Mouse (Mus musculus): ENCODE measurements around the gene Sdc4. TPM values are rescaled to one million over a fixed set of nuclear protein-coding genes. Genes with fewer than 3 reads are reported as not detected.
A peak's percentile ranks its signal among the peaks of the same experiment; 100 is the strongest.

Gene Sdc4
- total RNA-seq (2021): 10 to 100 TPM; 98.5 TPM

DNA sequence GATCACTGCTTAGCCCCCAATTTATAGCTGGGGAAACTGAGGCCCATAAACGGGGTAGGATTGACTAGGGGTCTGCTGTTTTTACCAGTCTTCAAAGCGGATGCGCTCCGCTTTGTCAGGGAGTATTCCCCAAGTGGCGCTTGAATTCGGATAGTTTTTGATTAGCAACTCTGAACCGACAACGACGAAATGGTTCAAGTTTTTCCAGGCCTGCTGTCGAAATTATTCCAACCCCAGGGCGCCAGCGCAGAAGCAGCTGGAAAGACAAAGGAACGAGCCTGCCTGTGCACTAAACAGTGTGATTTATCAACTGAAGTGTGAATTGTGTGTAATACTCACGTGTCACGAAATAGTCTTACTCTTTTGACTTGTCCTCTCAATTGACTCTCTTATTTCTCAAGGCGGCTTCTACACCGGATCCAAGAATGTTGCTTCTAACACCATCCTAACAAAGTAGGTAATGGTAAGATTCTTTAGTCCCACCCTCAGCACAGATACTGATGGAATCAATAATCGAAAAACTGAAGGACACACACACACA lies at the start of gene Sdc4:
Gene Sdc4, minus strand, starts transcription at position 428 of the 541 bp plus-strand sequence.
- intact Hi-C loops (cut with DNase I): no loop called here
- no peak for DNase-seq (ENCODE audit: low spot score in 2 of 2)

DNA sequence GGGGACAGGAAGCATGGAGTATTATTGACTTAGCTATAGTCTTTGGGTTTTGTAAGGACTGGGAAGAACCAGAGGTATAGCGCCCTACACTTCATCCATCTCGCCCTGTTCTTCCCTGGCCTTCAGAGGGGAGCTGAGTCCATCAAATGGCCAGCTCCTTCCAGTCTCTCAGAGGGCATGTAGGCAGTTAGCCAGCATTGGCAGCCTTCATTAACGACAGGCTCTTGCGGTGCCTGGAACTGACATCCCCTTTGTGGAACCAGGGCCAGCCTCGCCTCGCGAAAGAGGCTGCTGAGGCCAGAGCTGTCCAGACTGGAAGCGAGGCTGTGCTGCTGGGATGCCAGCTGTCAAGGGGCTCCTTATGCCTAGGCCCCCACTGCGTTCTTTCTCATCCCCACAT lies 44.1 kb upstream of the Sdc4 start:
- intact Hi-C loops (cut with DNase I): loop anchor here (5.0 kb wide), 1 partner anchor 69 kb away; no protein-coding TSS in a partner anchor
- peak; percentile 34 to 39 for DNase-seq (ENCODE audit: low spot score in 2 of 2)

DNA sequence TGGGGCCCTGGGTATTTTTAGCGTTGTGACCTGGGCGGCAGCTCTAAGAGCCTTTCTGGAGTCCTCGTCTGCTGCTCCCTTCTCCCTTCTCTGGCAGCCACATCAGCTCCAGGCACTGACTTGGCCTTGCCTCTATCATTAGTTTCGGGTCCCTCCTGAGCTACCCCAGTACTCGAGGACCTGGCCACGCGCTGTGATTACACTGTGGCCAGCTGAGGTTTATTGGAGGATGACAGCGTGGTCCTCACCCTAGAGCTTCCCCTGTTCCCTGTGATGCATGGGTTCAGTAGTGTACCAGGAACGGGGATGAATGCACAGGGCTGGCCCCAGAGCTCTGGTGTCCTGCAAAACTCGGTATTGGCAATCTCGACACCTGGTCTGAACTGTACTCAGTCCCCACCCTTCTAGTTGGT lies 43.4 kb upstream of the Sdc4 start:
- intact Hi-C loops (cut with DNase I): loop anchor here (5.0 kb wide), 1 partner anchor 70 kb away; no protein-coding TSS in a partner anchor
- DNase-seq (ENCODE audit: low spot score in 2 of 2): no peak

DNA sequence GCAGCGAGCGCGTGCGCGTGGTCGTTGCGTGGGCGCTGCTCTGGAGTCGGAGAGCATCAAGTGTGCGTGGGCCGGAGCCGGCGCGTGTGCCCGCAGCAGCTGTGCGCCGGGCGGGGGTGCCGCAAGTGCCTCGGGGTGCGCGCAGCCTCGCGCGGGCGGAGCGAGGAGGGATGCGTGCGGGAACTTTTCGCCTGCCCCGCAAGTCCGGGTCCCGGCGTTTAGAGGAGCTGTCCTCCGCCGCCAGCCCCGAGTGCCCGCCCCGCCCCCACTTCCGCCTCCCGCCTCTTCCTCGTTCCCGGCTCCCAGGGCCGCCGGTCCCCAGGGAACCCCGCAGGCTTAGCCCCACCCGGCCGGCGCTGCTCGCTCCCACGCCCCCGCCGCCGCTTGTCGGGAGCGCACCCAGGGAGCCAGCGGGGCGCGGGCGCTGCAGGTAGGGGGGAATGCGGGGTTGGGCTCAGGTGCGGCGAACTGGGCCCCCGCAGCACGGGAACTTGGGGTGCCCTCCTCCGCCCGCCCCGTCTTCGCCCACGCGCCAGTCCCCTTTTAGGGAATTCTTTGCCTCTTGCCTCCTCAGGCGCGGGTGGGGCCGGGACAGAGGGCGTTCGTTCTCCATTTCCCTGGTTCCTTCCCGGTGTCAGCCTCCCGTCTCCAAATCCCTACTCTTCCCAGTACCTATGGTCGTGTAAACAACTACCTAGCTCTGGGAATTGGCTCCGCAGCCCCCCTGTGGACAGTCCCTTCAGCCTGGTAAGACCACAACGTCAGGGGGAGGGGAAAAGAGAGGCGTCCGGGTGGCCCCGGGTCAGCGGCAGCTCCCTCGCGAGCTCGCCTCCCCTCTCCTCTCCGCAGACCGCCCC lies 42.8 kb upstream of the Sdc4 start:
- peak; percentile 67 to 91 for DNase-seq (ENCODE audit: low spot score in 2 of 2)
- intact Hi-C loops (cut with DNase I): loop anchor here (5.0 kb wide), 1 partner anchor 71 kb away; no protein-coding TSS in a partner anchor

DNA sequence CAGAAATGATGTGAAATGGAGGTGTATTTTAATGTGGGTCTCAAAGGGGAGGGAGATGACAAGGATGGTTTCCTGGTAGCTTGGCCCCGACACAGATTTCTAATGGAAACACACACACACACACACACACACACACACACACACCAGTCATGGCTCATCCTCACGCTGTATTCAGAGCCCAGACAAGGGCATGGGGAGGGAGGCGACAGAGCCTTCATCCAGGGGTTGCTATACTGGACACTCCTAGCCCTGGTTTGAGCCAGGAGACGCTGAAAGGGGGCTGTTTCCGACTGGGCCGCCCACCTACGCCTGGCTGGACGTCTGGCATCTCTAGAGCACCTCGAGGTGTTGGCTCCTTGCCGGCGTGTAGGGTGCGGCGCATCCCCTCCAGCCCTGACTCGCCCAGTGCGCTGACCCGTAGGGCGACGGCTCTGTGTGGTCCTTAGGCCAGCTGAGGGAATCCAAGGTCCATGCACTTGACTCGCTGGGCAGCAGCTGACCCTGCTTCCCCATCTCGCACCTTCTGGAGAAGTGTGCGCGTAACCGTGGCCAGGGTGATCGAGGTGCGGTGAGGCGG lies 42.1 kb upstream of the Sdc4 start, which contains the start of gene Dbndd2:
Gene Dbndd2, plus strand, starts transcription at position 426 of the 577 bp plus-strand sequence.
- peak in 1 of 2 experiments; percentile 82 for DNase-seq (ENCODE audit: low spot score in 2 of 2)
- intact Hi-C loops (cut with DNase I): loop anchor here (5.0 kb wide), 1 partner anchor 72 kb away; no protein-coding TSS in a partner anchor

DNA sequence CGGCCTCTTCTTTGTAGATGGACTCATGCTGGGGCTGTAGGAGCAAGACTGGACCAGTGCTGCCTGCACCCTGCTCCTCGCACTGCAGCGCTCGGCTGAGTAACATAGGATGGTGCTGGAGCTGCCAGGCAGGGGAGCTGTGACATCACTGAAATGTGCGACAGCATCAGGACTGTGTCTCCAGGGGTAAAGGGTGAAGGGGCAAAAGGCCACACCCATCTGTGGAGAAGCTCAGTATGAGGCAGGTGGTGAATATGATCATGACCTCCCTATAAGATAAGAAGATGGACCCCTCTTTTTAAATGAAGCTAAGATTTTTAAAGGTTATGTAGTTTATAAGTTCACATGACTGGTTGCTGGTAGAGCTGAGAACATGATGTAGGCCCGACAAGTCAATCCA lies 29.9 kb upstream of the Sdc4 start, which contains the start of gene Trp53tg5:
Gene Trp53tg5, minus strand, starts transcription at position 101 of the 400 bp plus-strand sequence.
- intact Hi-C loops (cut with DNase I): no loop called here
- DNase-seq (ENCODE audit: low spot score in 2 of 2): no peak

DNA sequence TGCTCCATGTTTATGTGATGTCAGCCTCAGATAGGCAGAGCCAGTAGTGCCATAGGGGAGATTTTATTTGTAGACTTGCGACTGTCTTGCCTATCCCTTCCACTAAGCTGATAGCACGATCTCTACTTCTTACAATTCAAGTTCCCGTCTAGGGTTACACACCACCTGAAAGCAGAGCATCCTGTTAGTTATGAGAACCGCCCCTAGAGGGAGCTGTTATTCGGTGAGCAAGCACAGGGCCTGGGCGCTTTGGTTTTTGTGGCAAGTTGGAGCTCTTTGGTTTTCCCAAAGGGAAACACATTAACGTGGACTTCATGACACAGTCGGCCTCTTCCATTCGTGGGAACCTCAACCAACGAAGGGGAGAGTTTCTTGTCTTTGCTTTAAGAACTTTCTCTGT lies 26.6 kb upstream of the Sdc4 start:
- intact Hi-C loops (cut with DNase I): no loop called here

DNA sequence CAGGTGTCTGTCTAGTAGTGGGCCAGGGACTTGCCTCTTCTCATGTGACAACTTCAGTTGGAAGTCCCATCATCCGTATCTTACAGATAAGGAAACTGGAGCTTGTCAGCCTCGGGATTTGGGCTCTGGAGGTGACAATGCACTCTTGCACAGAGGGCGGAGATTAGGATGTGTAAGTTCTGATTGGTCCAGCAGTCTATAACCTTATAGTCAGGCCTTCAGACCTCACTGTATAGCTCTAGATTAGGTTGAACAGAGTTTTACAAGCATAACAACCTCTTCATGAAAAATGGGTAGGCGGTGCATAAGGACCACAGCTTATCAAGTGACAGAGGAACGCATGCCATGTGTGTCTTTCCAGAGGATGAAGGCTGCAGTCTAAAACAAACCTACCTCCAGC lies 23.1 kb upstream of the Sdc4 start:
- intact Hi-C loops (cut with DNase I): loop anchor here (5.0 kb wide), 1 partner anchor 66 kb away; no protein-coding TSS in a partner anchor
- DNase-seq (ENCODE audit: low spot score in 2 of 2): no peak

More for the DNA sequence above, 26.6 kb upstream of the Sdc4 start:
- DNase-seq (ENCODE audit: low spot score in 2 of 2): no peak

DNA sequence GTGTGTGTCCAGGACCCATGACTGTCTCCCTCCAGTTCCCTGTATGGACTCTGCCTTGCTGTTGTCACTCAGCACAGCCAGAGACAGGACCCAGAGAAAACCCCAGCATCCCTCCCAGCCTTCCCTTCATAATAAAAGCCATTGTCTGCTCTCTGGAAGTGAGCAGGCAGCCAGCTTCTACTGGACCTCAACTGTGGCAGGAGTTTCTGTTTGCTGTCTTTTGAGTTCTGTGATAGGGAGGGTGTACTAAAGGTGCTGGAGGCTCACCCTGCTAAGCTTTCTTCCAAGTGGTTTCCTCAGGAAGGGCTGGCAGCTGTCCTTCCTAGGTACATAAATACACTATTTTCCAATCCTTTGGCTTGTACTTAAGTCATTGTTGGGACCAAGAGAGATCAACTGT lies 21.5 kb upstream of the Sdc4 start:
- intact Hi-C loops (cut with DNase I): loop anchor here (5.0 kb wide), 1 partner anchor 67 kb away; no protein-coding TSS in a partner anchor
- DNase-seq (ENCODE audit: low spot score in 2 of 2): no peak

DNA sequence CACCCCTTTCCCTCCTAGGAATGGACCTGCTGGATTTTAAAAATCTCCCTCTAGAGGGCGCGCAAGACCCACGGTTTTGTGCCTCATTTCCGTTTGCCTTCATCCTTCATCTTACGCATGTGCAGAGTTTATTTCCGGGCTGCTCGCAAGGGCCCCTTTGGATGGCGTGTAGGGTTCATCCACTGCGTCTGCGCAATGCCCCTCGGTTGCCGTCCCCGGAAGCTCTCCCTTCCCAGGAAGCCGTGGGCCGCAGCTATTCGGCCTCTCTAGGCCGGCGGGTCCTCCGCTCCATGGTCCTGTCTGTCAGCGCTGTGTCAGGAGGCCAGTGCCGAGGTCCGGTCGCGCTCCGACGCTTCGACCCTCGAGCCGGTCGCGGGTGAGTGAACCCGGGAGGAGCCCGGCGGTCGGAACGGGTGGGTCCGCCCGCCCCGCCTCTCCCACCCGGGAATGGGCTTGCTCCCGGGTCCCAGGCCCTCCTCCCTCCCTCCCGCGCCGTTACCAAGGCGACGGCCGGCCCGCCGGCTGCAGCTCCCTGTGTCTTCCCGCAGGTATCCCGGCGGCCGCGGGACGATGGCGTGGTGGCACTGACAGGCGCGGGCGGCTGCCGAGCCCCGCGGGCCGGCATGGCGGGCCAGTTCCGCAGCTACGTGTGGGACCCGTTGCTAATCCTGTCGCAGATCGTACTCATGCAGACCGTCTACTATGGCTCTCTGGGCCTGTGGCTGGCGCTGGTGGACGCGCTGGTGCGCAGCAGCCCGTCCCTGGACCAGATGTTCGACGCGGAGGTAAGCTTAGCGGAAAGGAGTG lies 17.3 kb upstream of the Sdc4 start, which contains the start of gene Gm20458:
Gene Gm20458, plus strand, starts transcription at position 223 of the 807 bp plus-strand sequence.
- intact Hi-C loops (cut with DNase I): loop anchor here (2.0 to 5.0 kb wide), 2 partner anchors 36 to 56 kb away; partner anchors contain the start of gene Pigt
- DNase-seq (ENCODE audit: low spot score in 2 of 2): peak; percentile 96 to 98

DNA sequence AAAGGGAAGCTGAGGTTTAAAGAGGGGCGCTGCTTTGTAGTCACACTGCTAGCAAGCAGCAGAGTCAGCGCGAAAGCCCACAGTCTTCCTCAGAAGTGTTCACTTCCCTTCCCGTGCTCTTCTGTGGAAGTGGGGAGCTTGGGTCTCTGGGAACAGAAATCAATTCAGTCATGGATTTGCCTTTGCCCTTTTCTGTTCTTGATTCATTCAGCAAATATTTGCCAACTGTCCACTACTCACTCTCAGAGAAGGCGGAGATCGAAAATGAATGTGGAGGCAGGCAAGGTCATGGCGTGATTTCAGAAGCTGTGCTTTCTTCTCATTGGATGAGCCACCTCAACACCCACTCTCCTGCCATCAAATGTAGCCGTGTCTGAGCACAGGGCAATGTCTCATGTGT lies 14.8 kb upstream of the Sdc4 start:
- intact Hi-C loops (cut with DNase I): no loop called here
- DNase-seq (ENCODE audit: low spot score in 2 of 2): no peak

DNA sequence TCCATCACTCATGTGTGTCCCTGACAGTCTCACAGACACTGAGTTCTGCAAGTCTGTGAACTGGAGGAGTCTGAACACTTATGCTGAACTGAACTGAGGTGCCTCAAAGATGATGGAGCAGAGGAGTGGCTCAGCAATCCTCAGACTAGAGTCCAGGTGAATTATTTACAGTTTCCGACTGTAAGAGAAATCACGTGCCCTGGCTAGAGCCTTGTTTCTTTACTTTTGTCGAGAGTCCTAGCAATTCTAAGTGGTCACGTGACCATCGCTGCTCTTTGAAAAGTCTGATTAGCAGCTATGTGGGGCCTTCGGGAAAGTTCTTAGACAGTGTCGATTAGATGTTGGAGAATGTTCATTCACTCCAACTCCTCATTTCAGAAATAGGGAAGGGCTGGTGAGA lies 14.3 kb upstream of the Sdc4 start:
- DNase-seq (ENCODE audit: low spot score in 2 of 2): no peak
- intact Hi-C loops (cut with DNase I): no loop called here

DNA sequence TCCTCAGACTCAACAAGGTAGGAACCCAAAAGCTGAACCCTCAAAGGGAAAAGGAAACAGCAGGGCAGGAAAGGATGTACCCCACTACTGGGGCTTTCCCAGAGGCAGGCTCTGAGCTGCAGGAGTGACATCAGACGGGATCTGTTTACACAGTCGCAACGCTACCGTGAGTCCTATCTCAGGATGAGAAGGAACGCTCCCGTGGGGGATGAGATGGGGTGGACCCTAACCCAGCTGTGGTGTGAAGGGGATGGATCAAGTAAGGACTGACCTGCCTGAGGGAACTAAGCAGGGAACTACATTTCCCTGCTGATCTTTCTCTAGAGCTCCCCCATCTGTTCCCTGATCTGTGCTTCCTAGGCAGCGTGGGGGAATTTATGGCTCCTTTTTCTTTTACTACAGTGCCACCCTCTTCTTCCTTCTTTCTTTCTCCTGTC lies 13.2 kb upstream of the Sdc4 start, which contains the start of gene Sys1:
Gene Sys1, plus strand, starts transcription at position 101 of the 437 bp plus-strand sequence.
- intact Hi-C loops (cut with DNase I): loop anchor here (1.0 kb wide), 1 partner anchor 40 kb away; no protein-coding TSS in a partner anchor
- peak; percentile 30 to 34 for DNase-seq (ENCODE audit: low spot score in 2 of 2)

DNA sequence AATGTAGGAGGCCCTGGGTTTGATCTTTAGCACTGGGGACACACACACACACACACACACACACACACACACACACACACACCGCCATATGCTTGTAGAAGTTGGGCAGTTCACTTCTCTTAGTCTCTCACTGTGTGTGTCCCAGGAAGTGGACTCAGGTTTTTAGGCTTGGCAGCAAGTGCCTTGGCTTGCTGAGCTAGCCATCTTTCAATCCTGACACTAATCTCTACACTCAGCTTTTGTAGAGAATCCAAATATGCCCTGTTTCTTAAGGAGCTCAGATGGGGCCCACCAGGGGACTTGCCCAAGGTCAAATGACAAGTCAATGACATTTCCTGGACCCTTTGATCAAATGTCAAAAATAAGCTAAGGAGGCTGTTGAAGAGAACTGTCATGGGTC lies 12.7 kb upstream of the Sdc4 start:
- DNase-seq (ENCODE audit: low spot score in 2 of 2): no peak
- intact Hi-C loops (cut with DNase I): loop anchor here (1.0 kb wide), 1 partner anchor 39 kb away; no protein-coding TSS in a partner anchor

DNA sequence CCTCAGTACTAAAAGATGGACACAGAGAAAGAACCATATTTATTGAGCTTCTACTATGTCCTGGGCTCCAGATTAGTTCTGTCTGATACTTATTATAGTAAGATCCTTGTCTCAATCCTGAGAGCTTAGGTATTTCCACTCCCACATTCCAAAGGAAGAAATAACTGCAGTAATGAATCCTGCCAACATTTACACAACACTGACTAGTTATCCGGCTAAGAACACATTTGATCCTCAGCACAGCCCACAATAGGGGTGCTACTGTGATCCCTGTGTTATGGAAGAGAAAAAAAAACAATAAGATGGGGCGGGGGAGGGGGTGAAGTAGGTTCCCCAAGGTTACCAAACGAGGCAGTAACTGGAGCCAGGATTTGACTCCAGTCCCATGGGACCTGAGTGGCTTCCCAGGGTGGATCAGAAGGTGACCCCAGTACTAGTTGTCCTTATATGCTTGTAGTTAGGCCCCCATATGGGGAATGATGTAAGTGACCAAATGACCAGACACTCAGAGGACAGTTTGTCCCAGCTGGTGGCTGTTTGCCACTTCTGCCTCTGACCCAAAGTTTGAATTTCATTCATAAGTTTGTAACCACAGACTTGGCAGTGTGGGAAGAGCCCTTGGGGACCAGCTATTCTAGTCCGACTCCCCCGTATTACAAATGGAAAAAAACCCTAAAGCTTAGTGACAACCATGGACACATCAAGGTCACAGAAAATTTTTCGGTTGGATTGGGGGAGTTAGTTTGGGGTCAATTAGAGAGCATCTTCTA lies 11.9 kb upstream of the Sdc4 start:
- no peak for DNase-seq (ENCODE audit: low spot score in 2 of 2)
- intact Hi-C loops (cut with DNase I): loop anchor here (1.0 kb wide), 1 partner anchor 38 kb away; no protein-coding TSS in a partner anchor

DNA sequence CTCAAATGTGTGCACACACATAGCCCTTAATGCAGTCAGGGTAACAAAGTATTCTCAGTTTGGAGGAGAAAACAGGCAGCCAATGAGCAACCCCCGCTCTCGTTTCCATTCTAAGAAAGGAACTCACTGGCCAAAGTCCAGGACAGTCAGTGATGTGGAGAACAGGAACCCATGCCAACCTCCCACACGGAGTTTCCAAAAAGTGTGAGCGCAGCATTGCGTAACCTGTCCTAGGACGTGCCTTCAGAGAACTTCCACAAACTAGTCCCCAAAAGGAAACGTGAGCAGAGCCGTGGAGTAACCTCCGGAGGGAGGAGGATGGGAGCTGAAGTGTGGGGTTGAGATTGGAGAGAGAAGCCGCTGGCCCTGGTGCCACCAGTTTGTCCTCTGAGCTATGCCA lies 11.2 kb upstream of the Sdc4 start:
- intact Hi-C loops (cut with DNase I): no loop called here
- DNase-seq (ENCODE audit: low spot score in 2 of 2): peak; percentile 87 to 89

DNA sequence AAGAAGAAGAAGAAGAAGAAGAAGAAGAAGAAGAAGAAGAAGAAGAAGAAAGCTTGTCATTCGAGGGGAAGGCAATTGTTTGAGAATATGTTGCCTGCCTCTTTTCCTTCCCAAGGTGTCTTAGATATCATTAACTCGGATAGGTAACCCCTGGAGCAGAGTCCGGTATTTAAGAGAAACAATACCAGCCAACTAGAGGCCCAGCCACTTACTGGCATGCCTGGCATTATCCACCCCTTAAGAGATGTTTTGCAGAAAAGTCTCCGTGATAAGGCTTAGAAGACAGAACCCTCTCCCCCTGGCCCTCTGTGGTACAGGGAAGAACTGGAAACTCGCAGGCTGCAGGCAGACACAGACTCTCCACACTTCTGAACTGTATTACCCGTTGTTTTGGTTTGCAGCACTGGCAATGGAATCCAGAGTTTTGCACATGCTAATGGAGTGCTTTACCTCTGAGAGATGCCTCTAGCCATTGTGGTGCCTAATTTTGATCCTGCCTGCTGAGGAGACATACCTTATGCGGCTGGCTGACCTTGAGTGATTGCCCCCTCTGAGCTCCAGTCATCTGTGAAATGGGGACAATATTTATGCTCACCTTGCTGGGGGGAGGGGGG lies 10.3 kb upstream of the Sdc4 start:
- DNase-seq (ENCODE audit: low spot score in 2 of 2): no peak
- intact Hi-C loops (cut with DNase I): no loop called here
